Mouse (Mus musculus): Measurements from ENCODE around the gene Prss2.

DNA sequence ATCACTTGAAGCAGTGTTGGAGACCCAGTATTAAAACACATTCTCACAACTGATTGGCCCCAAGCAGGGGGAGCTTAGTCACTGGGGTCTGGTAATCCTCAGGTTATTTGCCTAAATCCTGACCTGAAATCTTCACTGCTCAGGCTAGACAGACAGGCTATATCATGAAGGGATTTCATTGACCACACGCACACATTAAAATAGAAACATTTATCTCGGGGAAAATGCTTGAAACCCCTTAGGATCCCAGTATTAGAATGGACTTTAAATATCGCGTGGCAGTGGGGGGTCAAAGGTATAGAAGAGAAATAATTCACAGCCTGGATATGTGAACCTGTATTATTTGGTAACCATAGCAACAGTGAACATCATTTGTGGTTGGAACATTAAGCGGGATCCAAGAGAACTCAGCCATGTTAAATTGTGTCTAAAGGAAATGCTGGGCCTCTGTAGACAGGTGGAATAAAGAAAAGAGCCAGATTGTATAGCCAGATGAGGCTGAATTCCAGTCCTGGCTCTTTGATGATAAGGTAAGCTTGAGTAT lies 22.9 kb downstream of the Prss2 start:
- TF ChIP-seq POLR2AphosphoS5 (IDR thresholded peaks at IDR 0.05; ENCODE audit: insufficient replicate concordance, low read depth, low read length) (no peak), CTCF (IDR thresholded peaks at IDR 0.05; ENCODE audit: low read depth, low read length) (no peak)

Measured in G1E (cell line).